Mouse (Mus musculus) heart, postnatal 0 days (tissue): ENCODE results near the gene Gm28042.

ENCODE experiments used
- CTCF ChIP-seq: IDR thresholded peaks from 2 replicates; pipeline ENCODE4 v1.5.1; 2016; ENCODE audit warnings: antibody characterized with exemption, control low read depth, low read depth
- EP300 ChIP-seq: IDR thresholded peaks from 2 replicates; pipeline ENCODE4 v1.6.1; 2016; ENCODE audit warnings: antibody characterized with exemption, low read depth

- TF ChIP-seq CTCF (no peak), EP300 (no peak)
Observed at GRCm38 (mm10) chr2:119986369-119986768, 40.9 kb upstream of the Gm28042 start.
